Mouse (Mus musculus) CH12.LX (cell line): Measurements from ENCODE around the gene Klhl10. TPM values are rescaled to one million over a fixed set of nuclear protein-coding genes. Genes with fewer than 3 reads are reported as not detected.

Experiments
- DNase-seq: peaks from one replicate; pipeline ENCODE4 v3.0.0-alpha.2; 2013; ENCODE audit errors: extremely low read depth
- H3K27ac ChIP-seq: 2 replicates; pipeline ENCODE4 v1.5.1; 2012; ENCODE audit warnings: low read depth, mild to moderate bottlenecking, control low read depth, moderate library complexity; ENCODE audit not compliant: insufficient read depth
- H3K27me3 ChIP-seq: replicated peaks from 2 replicates; pipeline ENCODE3; 2012; ENCODE audit warnings: inconsistent platforms
- H3K36me3 ChIP-seq, 2 experiments: replicated peaks in 1 of 2; 2 replicates each; pipeline versions ENCODE3 to v1.6.1; 2012; ENCODE audit warnings: inconsistent platforms in 1 of 2, low read length in 1 of 2, mild to moderate bottlenecking in 1 of 2, mixed read lengths in 1 of 2, moderate library complexity in 1 of 2; ENCODE audit not compliant: control insufficient read depth in 1 of 2, insufficient read depth in 1 of 2
- H3K4me1 ChIP-seq, 2 experiments: 2 replicates each; pipeline ENCODE4 v1.6.1; 2012; ENCODE audit warnings: inconsistent platforms in 1 of 2, moderate library complexity in 1 of 2; ENCODE audit not compliant: insufficient read depth in 2 of 2, control insufficient read depth in 1 of 2
- H3K4me2 ChIP-seq: 2 replicates; pipeline ENCODE4 v1.6.1; 2012; ENCODE audit warnings: low read depth, mild to moderate bottlenecking, control low read depth; ENCODE audit not compliant: poor library complexity, insufficient read depth, severe bottlenecking
- H3K4me3 ChIP-seq, 3 experiments: fragments of 150-350 bp in 1 of 3; sonication (generic) in 1 of 3; replicated peaks in 1 of 3; 2 replicates each; pipeline versions ENCODE3 to v1.5.1; 2011 to 2012; ENCODE audit warnings: low read depth in 2 of 3, low read length in 2 of 3, mild to moderate bottlenecking in 2 of 3, moderate library complexity in 2 of 3, control low read depth in 1 of 3, improper control_type of control experiment in 1 of 3, inconsistent platforms in 1 of 3, mixed read lengths in 1 of 3; ENCODE audit not compliant: poor library complexity in 1 of 3
- H3K79me2 ChIP-seq: replicated peaks from 2 replicates; pipeline ENCODE4 v1.6.1; 2012; ENCODE audit warnings: mild to moderate bottlenecking, moderate library complexity; ENCODE audit not compliant: control insufficient read depth, poor library complexity, insufficient read depth, severe bottlenecking; ENCODE audit errors: extremely low read depth
- H3K9ac ChIP-seq: 2 replicates; pipeline ENCODE4 v1.6.1; 2012; ENCODE audit warnings: low read depth, mild to moderate bottlenecking, control low read depth, moderate library complexity; ENCODE audit not compliant: insufficient read depth
- H3K9me3 ChIP-seq: replicated peaks from 2 replicates; pipeline ENCODE3; 2012; ENCODE audit warnings: low read length, inconsistent platforms, mixed read lengths
- BHLHE40 ChIP-seq: IDR thresholded peaks from 2 replicates; pipeline ENCODE4 v1.6.1; 2011; ENCODE audit warnings: mild to moderate bottlenecking, low read depth, low read length, improper control_type of control experiment
- CHD1 ChIP-seq: IDR thresholded peaks from 2 replicates; pipeline ENCODE4 v1.6.1; 2012; ENCODE audit warnings: low read depth, low read length, improper control_type of control experiment, inconsistent platforms
- CHD2 ChIP-seq: IDR thresholded peaks from 2 replicates; pipeline ENCODE4 v1.6.1; 2011; ENCODE audit warnings: low read length, improper control_type of control experiment
- CTCF ChIP-seq, 2 experiments: IDR thresholded peaks in 1 of 2; conservative IDR thresholded peaks in 1 of 2; 2 replicates each; pipeline ENCODE4 v1.5.1; 2011 to 2012; ENCODE audit warnings: low read depth in 2 of 2, low read length in 2 of 2, improper control_type of control experiment in 1 of 2, inconsistent platforms in 1 of 2, mild to moderate bottlenecking in 1 of 2, moderate library complexity in 1 of 2
- E2F4 ChIP-seq: IDR thresholded peaks from 2 replicates; pipeline ENCODE4 v1.6.1; 2011; ENCODE audit warnings: low read depth, low read length, improper control_type of control experiment; ENCODE audit not compliant: insufficient replicate concordance
- ELF1 ChIP-seq: IDR thresholded peaks from 2 replicates; pipeline ENCODE4 v1.6.1; 2014; ENCODE audit warnings: low read depth, mild to moderate bottlenecking, inconsistent platforms, low read length, improper control_type of control experiment
- EP300 ChIP-seq: IDR thresholded peaks from 2 replicates; pipeline ENCODE4 v1.6.1; 2011; ENCODE audit warnings: low read length, improper control_type of control experiment
- ETS1 ChIP-seq: conservative IDR thresholded peaks from 2 replicates; pipeline ENCODE4 v1.6.1; 2012; ENCODE audit warnings: low read depth, mild to moderate bottlenecking, inconsistent platforms, low read length, improper control_type of control experiment, moderate library complexity
- GABPA ChIP-seq: IDR thresholded peaks from 2 replicates; pipeline ENCODE4 v1.6.1; 2012; ENCODE audit warnings: low read depth, low read length, improper control_type of control experiment, inconsistent platforms; ENCODE audit not compliant: insufficient replicate concordance
- HCFC1 ChIP-seq: IDR thresholded peaks from 2 replicates; pipeline ENCODE4 v1.6.1; 2012; ENCODE audit warnings: low read depth, mild to moderate bottlenecking, inconsistent platforms, low read length, improper control_type of control experiment
- IRF4 ChIP-seq: IDR thresholded peaks from 2 replicates; pipeline ENCODE4 v1.6.1; 2014; ENCODE audit warnings: low read depth, mild to moderate bottlenecking, inconsistent platforms, low read length, improper control_type of control experiment
- JUN ChIP-seq: IDR thresholded peaks from 2 replicates; pipeline ENCODE4 v1.6.1; 2011; ENCODE audit warnings: low read depth, mild to moderate bottlenecking, low read length, improper control_type of control experiment, moderate library complexity; ENCODE audit not compliant: insufficient read depth
- JUND ChIP-seq: conservative IDR thresholded peaks from 2 replicates; pipeline ENCODE4 v1.6.1; 2011; ENCODE audit warnings: low read depth, low read length, improper control_type of control experiment
- KAT2A ChIP-seq: IDR thresholded peaks from 2 replicates; pipeline ENCODE4 v1.6.1; 2012; ENCODE audit warnings: low read length, improper control_type of control experiment, inconsistent platforms; ENCODE audit not compliant: insufficient replicate concordance
- MAFK ChIP-seq: IDR thresholded peaks from 2 replicates; pipeline ENCODE4 v1.6.1; 2011; ENCODE audit warnings: low read length, improper control_type of control experiment; ENCODE audit not compliant: insufficient replicate concordance
- MAX ChIP-seq: IDR thresholded peaks from 2 replicates; pipeline ENCODE4 v1.6.1; 2011; ENCODE audit warnings: low read length, improper control_type of control experiment
- MAZ ChIP-seq: IDR thresholded peaks from 2 replicates; pipeline ENCODE4 v1.6.1; 2012; ENCODE audit warnings: low read depth, mild to moderate bottlenecking, inconsistent platforms, low read length, improper control_type of control experiment, moderate library complexity
- MEF2A ChIP-seq: IDR thresholded peaks from 2 replicates; pipeline ENCODE4 v1.6.1; 2014; ENCODE audit warnings: low read depth, mild to moderate bottlenecking, inconsistent platforms, low read length, improper control_type of control experiment, borderline replicate concordance
- MXI1 ChIP-seq: IDR thresholded peaks from 2 replicates; pipeline ENCODE4 v1.6.1; 2011; ENCODE audit warnings: mild to moderate bottlenecking, low read depth, low read length, improper control_type of control experiment
- MYC ChIP-seq: IDR thresholded peaks from 2 replicates; pipeline ENCODE4 v1.6.1; 2011; ENCODE audit warnings: low read depth, mild to moderate bottlenecking, improper control_type of control experiment, low read length
- NELFE ChIP-seq: IDR thresholded peaks from 2 replicates; pipeline ENCODE4 v1.6.1; 2011; ENCODE audit warnings: low read depth, low read length, improper control_type of control experiment
- NRF1 ChIP-seq: IDR thresholded peaks from 2 replicates; pipeline ENCODE4 v1.6.1; 2014; ENCODE audit warnings: low read depth, mild to moderate bottlenecking, inconsistent platforms, low read length, improper control_type of control experiment, moderate library complexity
- PAX5 ChIP-seq: IDR thresholded peaks from 2 replicates; pipeline ENCODE4 v1.6.1; 2012; ENCODE audit warnings: low read length, inconsistent platforms, mixed read lengths
- POLR2A ChIP-seq: IDR thresholded peaks from 2 replicates; pipeline ENCODE4 v1.6.1; 2011; ENCODE audit warnings: low read depth, mild to moderate bottlenecking, improper control_type of control experiment, low read length
- POLR2AphosphoS2 ChIP-seq: IDR thresholded peaks from 2 replicates; pipeline ENCODE4 v1.6.1; 2011; ENCODE audit warnings: low read depth, low read length, improper control_type of control experiment
- RAD21 ChIP-seq: IDR thresholded peaks from 2 replicates; pipeline ENCODE4 v1.6.1; 2011; ENCODE audit warnings: low read depth, mild to moderate bottlenecking, low read length, improper control_type of control experiment, moderate library complexity
- RCOR1 ChIP-seq: conservative IDR thresholded peaks from 2 replicates; pipeline ENCODE4 v1.6.1; 2012; ENCODE audit warnings: low read depth, mild to moderate bottlenecking, inconsistent platforms, low read length, improper control_type of control experiment
- SIN3A ChIP-seq: IDR thresholded peaks from 2 replicates; pipeline ENCODE4 v1.6.1; 2012; ENCODE audit warnings: low read length, improper control_type of control experiment, inconsistent platforms
- SMC3 ChIP-seq: IDR thresholded peaks from 2 replicates; pipeline ENCODE4 v1.6.1; 2011; ENCODE audit warnings: low read depth, low read length, improper control_type of control experiment
- TBP ChIP-seq: conservative IDR thresholded peaks from 2 replicates; pipeline ENCODE4 v1.6.1; 2011; ENCODE audit warnings: low read depth, low read length, improper control_type of control experiment
- TCF12 ChIP-seq: IDR thresholded peaks from 2 replicates; pipeline ENCODE4 v1.6.1; 2014; ENCODE audit warnings: low read depth, mild to moderate bottlenecking, inconsistent platforms, low read length, improper control_type of control experiment
- UBTF ChIP-seq: IDR thresholded peaks from 2 replicates; pipeline ENCODE4 v1.6.1; 2012; ENCODE audit warnings: low read depth, mild to moderate bottlenecking, inconsistent platforms, low read length, improper control_type of control experiment, moderate library complexity
- USF1 ChIP-seq: IDR thresholded peaks from 2 replicates; pipeline ENCODE4 v1.6.1; 2014; ENCODE audit warnings: low read depth, mild to moderate bottlenecking, inconsistent platforms, low read length, improper control_type of control experiment
- USF2 ChIP-seq: conservative IDR thresholded peaks from 2 replicates; pipeline ENCODE4 v1.6.1; 2011; ENCODE audit warnings: low read depth, low read length, improper control_type of control experiment
- ZC3H11A ChIP-seq: IDR thresholded peaks from 2 replicates; pipeline ENCODE4 v1.6.1; 2012; ENCODE audit warnings: low read depth, mild to moderate bottlenecking, inconsistent platforms, low read length, improper control_type of control experiment
- ZKSCAN1 ChIP-seq: IDR thresholded peaks from 2 replicates; pipeline ENCODE4 v1.6.1; 2012; ENCODE audit warnings: low read depth, inconsistent platforms, low read length, improper control_type of control experiment, borderline replicate concordance
- ZMIZ1 ChIP-seq: IDR thresholded peaks from 2 replicates; pipeline ENCODE4 v1.6.1; 2012; ENCODE audit warnings: low read depth, mild to moderate bottlenecking, inconsistent platforms, low read length, improper control_type of control experiment
- ZNF384 ChIP-seq: IDR thresholded peaks from 2 replicates; pipeline ENCODE4 v1.6.1; 2012; ENCODE audit warnings: low read depth, low read length, improper control_type of control experiment, inconsistent platforms
- dilution Hi-C: fragments of 300-500 bp; cut with MboI; formaldehyde crosslinking; loops from 2 replicates; pipeline ENCODE4 v1.14.3; 2020; ENCODE audit warnings: low sequenced_read_pairs; ENCODE audit not compliant: extremely low pct_unique_long_range_greater_than_20kb, extremely low pct_ligation_motif_present
- in situ Hi-C: fragments of 300-500 bp; cut with MboI; formaldehyde crosslinking; loops from 3 replicates; pipeline ENCODE4 v1.14.3; 2019; ENCODE audit warnings: low sequenced_read_pairs, low pct_ligation_motif_present, low pct_unique_long_range_greater_than_20kb, mixed read lengths
- polyA plus RNA-seq: library from polyadenylated mRNA; unstranded; fragments of >175 nt; gene quantifications from 2 replicates; pipeline ENCODE4 v1.2.1, GENCODE M21; 2012; ENCODE audit warnings: low read depth; ENCODE audit not compliant: insufficient read length
- total RNA-seq, 2 experiments: library from RNA; depleted of rRNA; stranded (reverse); fragments of 300-350 nt in 1 of 2; fragments of >200 nt in 1 of 2; gene quantifications; 2 replicates each; pipeline ENCODE4 v1.2.3; 2012 to 2014

Gene Klhl10
- total and polyA plus RNA-seq, 3 experiments: 0.30 to 1.1 (median 0.48) TPM

- H3K4me2 ChIP-seq: peak within 1 kb of the TSS; percentile 91
- no peaks in the 10 kb centered on the region for H3K27me3 ChIP-seq
- H3K79me2 ChIP-seq: peaks cover 37% of the 10 kb centered on the region
- H3K4me1 ChIP-seq: peaks cover 3 to 36% of the 10 kb centered on the region in 2 experiments
- in situ Hi-C loops: loop anchor here (5.0 kb wide), 1 partner anchor 45 kb away; no protein-coding TSS in a partner anchor
- H3K4me3 ChIP-seq: peak within 1 kb of the TSS; percentile 95 to 97 (median 97)
- no peaks in the 10 kb centered on the region for H3K9me3 ChIP-seq
- dilution Hi-C loops: no loop called here
- peaks cover 12 to 51% of the 10 kb centered on the region in 2 experiments for H3K36me3 ChIP-seq
- DNase-seq: peak; percentile 94
- peak within 1 kb of the TSS; percentile 3 for H3K27ac ChIP-seq
- peak within 1 kb of the TSS; percentile 83 for H3K9ac ChIP-seq
- TF ChIP-seq UBTF (peak; percentile 74; the same call in 1 of the 2 replicates), ZNF384 (peak; percentile 93), ZC3H11A (no peak), GABPA (no peak; the same call in 1 of the 2 replicates), E2F4 (peak; percentile 76; the same call in 1 of the 2 replicates), POLR2A (peak; percentile 99), ZMIZ1 (peak; percentile 97), SIN3A (peak; percentile 86), USF1 (no peak), NRF1 (peak; percentile 94), IRF4 (peak; percentile 41; the same call in 1 of the 2 replicates), USF2 (no peak), MAX (no peak; the same call in 1 of the 2 replicates), MXI1 (peak; percentile 59; the same call in 1 of the 2 replicates), TBP (peak; percentile 94), CHD2 (no peak; the same call in 1 of the 2 replicates), MAFK (no peak; the same call in 1 of the 2 replicates), SMC3 (peak; percentile 68), JUN (no peak), TCF12 (peak; percentile 98), RCOR1 (no peak; the same call in 1 of the 2 replicates), POLR2AphosphoS2 (peak; percentile 92), CTCF (conservative IDR thresholded peaks at IDR 0.05 in 1 of 2, IDR thresholded peaks at IDR 0.05 in 1 of 2; ENCODE audit: low read depth in 2 of 2, low read length in 2 of 2) (peak; percentile 47 to 96; a peak in 3 of 4 replicates), JUND (no peak), PAX5 (no peak), NELFE (peak; percentile 99), ZKSCAN1 (no peak), MEF2A (peak; percentile 78), HCFC1 (peak; percentile 87), MYC (peak; percentile 80; the same call in 1 of the 2 replicates), MAZ (peak; percentile 93), EP300 (peak; percentile 10; the same call in 1 of the 2 replicates), ELF1 (peak; percentile 67), KAT2A (peak; percentile 87; the same call in 1 of the 2 replicates), RAD21 (peak; percentile 26), CHD1 (peak; percentile 73), ETS1 (no peak), BHLHE40 (peak; percentile 19; the same call in 1 of the 2 replicates)
Measured at GRCm38 (mm10) chr11:100472197-100472934, 30.6 kb downstream of the Klhl10 start, which contains the start of gene Klhl11. Gene Klhl11 (minus strand): TSS chr11:100472741.
